Mouse (Mus musculus): ENCODE measurements around the gene Gm4312.
"Not testable (repeated sequence)": the region's sequence is repeated elsewhere in the genome, so short reads cannot be mapped to it uniquely, and the experiment has no call there.

Gene Gm4312

GRCm38 (mm10) chr10:100382460-100382859 is at the start of gene Gm4312:
TSS of gene Gm4312 (minus strand) at chr10:100382560.
- not testable (repeated sequence) for DNase-seq

GRCm38 (mm10) chr10:100427592-100427991 is 45.2 kb upstream of the Gm4312 start:
- DNase-seq = no peak

GRCm38 (mm10) chr10:100415566-100415965 is 33.2 kb upstream of the Gm4312 start:
- DNase-seq = no peak

- DNase-seq = not testable (repeated sequence)
Measured at GRCm38 (mm10) chr10:100402301-100402700, 19.9 kb upstream of the Gm4312 start.

- DNase-seq = not testable (repeated sequence)
Measured at GRCm38 (mm10) chr10:100361038-100361437, 21.3 kb downstream of the Gm4312 start, which contains the start of gene Gm4307. TSS of gene Gm4307 (plus strand) at chr10:100361338.

GRCm38 (mm10) chr10:100356841-100357240 is 25.5 kb downstream of the Gm4312 start:
- DNase-seq = peak; percentile 3

- DNase-seq = not testable (repeated sequence)
Measured at GRCm38 (mm10) chr10:100350793-100351192, 31.6 kb downstream of the Gm4312 start, which contains the start of gene Gm4305. TSS of gene Gm4305 (plus strand) at chr10:100351093.

GRCm38 (mm10) chr10:100345672-100346071 is 36.7 kb downstream of the Gm4312 start, which contains the start of gene Gm4303:
TSS of gene Gm4303 (plus strand) at chr10:100345972.
- DNase-seq = not testable (repeated sequence)

- not testable (repeated sequence) for DNase-seq
Measured at GRCm38 (mm10) chr10:100340536-100340935, 41.8 kb downstream of the Gm4312 start, which contains the start of gene Gm4302. TSS of gene Gm4302 (plus strand) at chr10:100340836.

GRCm38 (mm10) chr10:100335376-100335775 is 47.0 kb downstream of the Gm4312 start, which contains the start of gene Gm4301:
TSS of gene Gm4301 (plus strand) at chr10:100335676.
- not testable (repeated sequence) for DNase-seq
